Mouse (Mus musculus) MEL (cell line): ENCODE results near the gene Gm37240.

Experiments
- CHD2 ChIP-seq: IDR thresholded peaks from 2 replicates; pipeline ENCODE4 v1.6.1; 2011; ENCODE audit warnings: low read length, improper control_type of control experiment
- CTCF ChIP-seq, 3 experiments: IDR thresholded peaks in 2 of 3; conservative IDR thresholded peaks in 1 of 3; 2 replicates each; pipeline ENCODE4 v1.5.1; 2011 to 2012; ENCODE audit warnings: low read length in 3 of 3, low read depth in 2 of 3, mild to moderate bottlenecking in 2 of 3, improper control_type of control experiment in 1 of 3, inconsistent platforms in 1 of 3, mixed read lengths in 1 of 3, moderate library complexity in 1 of 3; ENCODE audit not compliant: control insufficient read depth in 1 of 3, insufficient read depth in 1 of 3, poor library complexity in 1 of 3, severe bottlenecking in 1 of 3
- EP300 ChIP-seq, 2 experiments: IDR thresholded peaks; 2 replicates each; pipeline ENCODE4 v1.6.1; 2011; ENCODE audit warnings: improper control_type of control experiment in 2 of 2, low read length in 2 of 2, low read depth in 1 of 2, mild to moderate bottlenecking in 1 of 2
- MAX ChIP-seq: IDR thresholded peaks from 2 replicates; pipeline ENCODE4 v1.6.1; 2011; ENCODE audit warnings: low read length, improper control_type of control experiment
- POLR2A ChIP-seq, 2 experiments: IDR thresholded peaks; 2 replicates each; pipeline ENCODE4 v1.6.1; 2011 to 2012; ENCODE audit warnings: low read length in 2 of 2, mild to moderate bottlenecking in 2 of 2, control low read depth in 1 of 2, improper control_type of control experiment in 1 of 2, low read depth in 1 of 2, moderate library complexity in 1 of 2; ENCODE audit not compliant: control insufficient read depth in 1 of 2, insufficient read depth in 1 of 2, poor library complexity in 1 of 2
- POLR2AphosphoS2 ChIP-seq: IDR thresholded peaks from 2 replicates; pipeline ENCODE4 v1.6.1; 2011; ENCODE audit warnings: low read length, improper control_type of control experiment
- RAD21 ChIP-seq: IDR thresholded peaks from 2 replicates; pipeline ENCODE4 v1.6.1; 2011; ENCODE audit warnings: mild to moderate bottlenecking, low read depth, low read length, improper control_type of control experiment
- RCOR1 ChIP-seq: IDR thresholded peaks from 2 replicates; pipeline ENCODE4 v1.6.1; 2012; ENCODE audit warnings: low read depth, mild to moderate bottlenecking, inconsistent platforms, low read length, improper control_type of control experiment
- TCF12 ChIP-seq: IDR thresholded peaks from 2 replicates; pipeline ENCODE4 v1.6.1; 2014; ENCODE audit warnings: low read depth, mild to moderate bottlenecking, inconsistent platforms, low read length, improper control_type of control experiment, moderate library complexity
- USF1 ChIP-seq: IDR thresholded peaks from 2 replicates; pipeline ENCODE4 v1.6.1; 2014; ENCODE audit warnings: low read depth, mild to moderate bottlenecking, inconsistent platforms, low read length, improper control_type of control experiment, moderate library complexity
- USF2 ChIP-seq, 2 experiments: IDR thresholded peaks; 2 replicates each; pipeline ENCODE4 v1.6.1; 2011 to 2012; ENCODE audit warnings: improper control_type of control experiment in 2 of 2, low read length in 2 of 2, borderline replicate concordance in 1 of 2, inconsistent platforms in 1 of 2, low read depth in 1 of 2, mild to moderate bottlenecking in 1 of 2; ENCODE audit not compliant: insufficient read depth in 1 of 2
- ZNF384 ChIP-seq: IDR thresholded peaks from 2 replicates; pipeline ENCODE4 v1.6.1; 2012; ENCODE audit warnings: low read depth, mild to moderate bottlenecking, inconsistent platforms, low read length, improper control_type of control experiment

DNA sequence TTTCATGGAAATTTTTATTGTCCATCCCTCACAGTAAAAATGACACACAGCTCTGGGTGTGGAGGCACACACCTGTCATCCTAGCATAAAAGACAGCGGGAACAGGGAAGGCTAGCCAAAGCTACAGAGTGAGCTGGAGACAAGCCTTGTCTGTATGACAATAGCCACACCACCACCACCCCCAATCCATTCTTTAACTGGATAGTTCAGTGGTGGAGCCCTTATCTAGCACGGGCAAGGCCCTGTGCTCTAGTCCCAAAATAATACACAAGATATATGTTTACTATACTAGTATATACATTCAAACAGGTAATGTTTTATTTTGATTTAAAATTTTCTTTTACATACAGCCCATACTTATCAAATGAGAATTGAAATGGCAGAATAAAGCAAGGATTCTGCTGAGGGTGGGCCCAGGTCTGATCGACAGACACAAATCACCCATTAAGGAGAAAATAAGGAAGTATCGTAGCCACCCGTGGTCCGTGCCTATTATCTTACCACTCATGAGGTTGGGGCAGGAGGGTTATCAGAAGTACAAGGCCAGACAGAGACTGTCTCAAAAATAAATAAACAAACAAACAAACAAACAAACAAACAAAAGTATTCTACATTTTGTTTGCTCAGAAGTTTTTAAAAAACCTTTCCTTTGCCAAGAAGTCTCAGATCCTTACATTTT is 1421.4 kb downstream of the Gm37240 start:
- TF ChIP-seq ZNF384 = no peak
- TF ChIP-seq CTCF (IDR thresholded peaks at IDR 0.05 in 2 of 3, conservative IDR thresholded peaks at IDR 0.05 in 1 of 3; ENCODE audit: control insufficient read depth in 1 of 3, insufficient read depth in 1 of 3, low read depth in 2 of 3, low read length in 3 of 3, poor library complexity in 1 of 3, severe bottlenecking in 1 of 3) = no peak
- no peak for TF ChIP-seq CHD2
- no peak for TF ChIP-seq EP300 (IDR thresholded peaks at IDR 0.05; ENCODE audit: low read depth in 1 of 2, low read length in 2 of 2)
- TF ChIP-seq MAX = no peak
- no peak for TF ChIP-seq USF2 (IDR thresholded peaks at IDR 0.05; ENCODE audit: borderline replicate concordance in 1 of 2, insufficient read depth in 1 of 2, low read depth in 1 of 2, low read length in 2 of 2)
- TF ChIP-seq USF1 = no peak
- TF ChIP-seq TCF12 = no peak
- TF ChIP-seq POLR2AphosphoS2 = no peak
- no peak for TF ChIP-seq RAD21
- no peak for TF ChIP-seq POLR2A (IDR thresholded peaks at IDR 0.05; ENCODE audit: control insufficient read depth in 1 of 2, insufficient read depth in 1 of 2, low read depth in 1 of 2, low read length in 2 of 2, poor library complexity in 1 of 2)
- no peak for TF ChIP-seq RCOR1
